Mouse (Mus musculus): ENCODE measurements around the gene Cycs. TPM values are rescaled to one million over a fixed set of nuclear protein-coding genes. Genes with fewer than 3 reads are reported as not detected.

Cycs gene
- polyA plus RNA-seq, 1 experiment = 65.5 TPM

DNA sequence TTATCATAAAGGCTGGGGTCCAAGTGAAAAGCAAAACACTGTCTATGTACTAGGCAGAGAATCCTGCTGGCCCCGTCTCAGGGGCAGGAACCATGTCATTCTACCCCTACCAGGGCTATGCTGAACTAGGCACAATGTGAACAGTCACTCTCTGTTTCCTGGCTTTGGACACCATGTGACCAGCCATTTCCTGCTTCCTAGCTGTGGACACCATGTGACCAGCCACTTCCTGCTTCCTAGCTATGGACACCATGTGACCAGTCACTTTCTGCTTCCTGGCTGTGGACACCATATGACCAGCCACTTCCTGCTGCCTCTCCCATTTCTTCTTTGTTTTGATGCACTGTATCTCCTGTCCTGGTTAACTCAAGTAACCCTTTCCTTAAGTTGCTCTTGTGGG lies 23.8 kb downstream of the Cycs start:
- Histone ChIP-seq H3ac (ENCODE audit: control insufficient read depth, insufficient read length, low read depth) (no peak overlapping the region), H3K79me2 (ENCODE audit: control insufficient read depth, insufficient read depth) (no peaks in the 10 kb centered on the region), H3K4me3 (ENCODE audit: insufficient read depth, poor library complexity, severe bottlenecking) (no peak overlapping the region), H3K27me3 (ENCODE audit: control insufficient read depth, insufficient read depth, insufficient read length) (no peaks in the 10 kb centered on the region), H3K79me3 (ENCODE audit: low read depth) (no peaks in the 10 kb centered on the region), H3K36me3 (ENCODE audit: control insufficient read depth, insufficient read depth) (no peaks in the 10 kb centered on the region)
- TF ChIP-seq USF1 (IDR thresholded peaks at IDR 0.05; ENCODE audit: low read depth) (peak; percentile 77), CTCF (IDR thresholded peaks at IDR 0.05; ENCODE audit: control insufficient read depth, insufficient read depth, insufficient read length) (no peak)

DNA sequence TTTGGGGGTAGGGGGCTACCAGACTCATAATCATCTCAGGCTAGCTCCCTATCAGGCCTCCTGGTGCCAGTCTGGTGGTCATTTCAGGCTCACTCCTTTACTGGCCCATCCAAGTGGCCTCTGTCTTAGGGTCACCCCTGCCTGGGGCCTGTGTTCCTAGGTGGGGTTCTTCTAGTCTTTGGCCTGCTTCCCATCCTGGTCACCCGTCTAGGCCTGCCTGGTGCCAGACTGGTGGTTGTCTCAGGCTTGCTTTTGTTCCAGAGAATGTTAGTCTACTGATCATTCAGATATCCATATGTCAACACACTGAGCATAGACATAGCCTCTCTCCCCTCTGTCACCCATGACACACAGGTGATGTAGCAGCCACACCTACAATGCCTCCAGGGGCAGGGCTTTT lies 26.7 kb downstream of the Cycs start:
- Histone ChIP-seq H3K4me3 (ENCODE audit: insufficient read depth, poor library complexity, severe bottlenecking) (no peak overlapping the region), H3K27me3 (ENCODE audit: control insufficient read depth, insufficient read depth, insufficient read length) (no peaks in the 10 kb centered on the region), H3K79me2 (ENCODE audit: control insufficient read depth, insufficient read depth) (no peaks in the 10 kb centered on the region), H3K36me3 (ENCODE audit: control insufficient read depth, insufficient read depth) (no peaks in the 10 kb centered on the region), H3K79me3 (ENCODE audit: low read depth) (no peaks in the 10 kb centered on the region), H3ac (ENCODE audit: control insufficient read depth, insufficient read length, low read depth) (no peak overlapping the region)
- no peak for TF ChIP-seq CEBPB (IDR thresholded peaks at IDR 0.05; ENCODE audit: low read depth)
- no peak for TF ChIP-seq MYOD1 (IDR thresholded peaks at IDR 0.05; ENCODE audit: control insufficient read depth, insufficient read length, low read depth)
- no peak for TF ChIP-seq MYOG (IDR thresholded peaks at IDR 0.05; ENCODE audit: control insufficient read depth, extremely low read depth, insufficient read length)
- TF ChIP-seq USF1 (IDR thresholded peaks at IDR 0.05; ENCODE audit: low read depth) = no peak
- no peak for TF ChIP-seq MAX (IDR thresholded peaks at IDR 0.05)
- TF ChIP-seq FOSL1 (IDR thresholded peaks at IDR 0.05; ENCODE audit: insufficient read depth, low read length, poor library complexity, severe bottlenecking) = no peak
- no peak for TF ChIP-seq CTCF (IDR thresholded peaks at IDR 0.05; ENCODE audit: control insufficient read depth, insufficient read depth, insufficient read length)

- H3K79me2 ChIP-seq (ENCODE audit: control insufficient read depth, insufficient read depth) = no peaks in the 10 kb centered on the region
- H3K4me3 ChIP-seq (ENCODE audit: insufficient read depth, poor library complexity, severe bottlenecking) = no peak overlapping the region
- TF ChIP-seq MYOG (IDR thresholded peaks at IDR 0.05; ENCODE audit: control insufficient read depth, extremely low read depth, insufficient read length) = no peak
- TF ChIP-seq MYOD1 (IDR thresholded peaks at IDR 0.05; ENCODE audit: control insufficient read depth, insufficient read length, low read depth) = peak; percentile 32
- TF ChIP-seq USF1 (IDR thresholded peaks at IDR 0.05; ENCODE audit: low read depth) = no peak
- TF ChIP-seq CTCF (IDR thresholded peaks at IDR 0.05; ENCODE audit: control insufficient read depth, insufficient read depth, insufficient read length) = peak; percentile 84
- peak; percentile 31 for TF ChIP-seq FOSL1 (IDR thresholded peaks at IDR 0.05; ENCODE audit: insufficient read depth, low read length, poor library complexity, severe bottlenecking)
- no peak for TF ChIP-seq MAX (IDR thresholded peaks at IDR 0.05)
- no peak for TF ChIP-seq CEBPB (IDR thresholded peaks at IDR 0.05; ENCODE audit: low read depth)
- H3ac ChIP-seq (ENCODE audit: control insufficient read depth, insufficient read length, low read depth) = no peak overlapping the region
- no peaks in the 10 kb centered on the region for H3K36me3 ChIP-seq (ENCODE audit: control insufficient read depth, insufficient read depth)
- H3K27me3 ChIP-seq (ENCODE audit: control insufficient read depth, insufficient read depth, insufficient read length) = no peaks in the 10 kb centered on the region
- H3K79me3 ChIP-seq (ENCODE audit: low read depth) = no peaks in the 10 kb centered on the region
Observed at GRCm38 (mm10) chr6:50536461-50536892, 29.9 kb downstream of the Cycs start.

- H3K4me3 ChIP-seq (ENCODE audit: insufficient read depth, poor library complexity, severe bottlenecking) = no peak overlapping the region
- no peak for TF ChIP-seq USF1 (IDR thresholded peaks at IDR 0.05; ENCODE audit: low read depth)
- no peak for TF ChIP-seq MYOG (IDR thresholded peaks at IDR 0.05; ENCODE audit: control insufficient read depth, extremely low read depth, insufficient read length)
- no peak for TF ChIP-seq CEBPB (IDR thresholded peaks at IDR 0.05; ENCODE audit: low read depth)
- no peak for TF ChIP-seq MAX (IDR thresholded peaks at IDR 0.05)
- no peak for TF ChIP-seq MYOD1 (IDR thresholded peaks at IDR 0.05; ENCODE audit: control insufficient read depth, insufficient read length, low read depth)
- no peak for TF ChIP-seq FOSL1 (IDR thresholded peaks at IDR 0.05; ENCODE audit: insufficient read depth, low read length, poor library complexity, severe bottlenecking)
- no peak for TF ChIP-seq CTCF (IDR thresholded peaks at IDR 0.05; ENCODE audit: control insufficient read depth, insufficient read depth, insufficient read length)
- H3ac ChIP-seq (ENCODE audit: control insufficient read depth, insufficient read length, low read depth) = no peak overlapping the region
- H3K36me3 ChIP-seq (ENCODE audit: control insufficient read depth, insufficient read depth) = no peaks in the 10 kb centered on the region
- H3K79me3 ChIP-seq (ENCODE audit: low read depth) = no peaks in the 10 kb centered on the region
- no peaks in the 10 kb centered on the region for H3K79me2 ChIP-seq (ENCODE audit: control insufficient read depth, insufficient read depth)
- H3K27me3 ChIP-seq (ENCODE audit: control insufficient read depth, insufficient read depth, insufficient read length) = no peaks in the 10 kb centered on the region
Observed at GRCm38 (mm10) chr6:50535346-50535745, 31.0 kb downstream of the Cycs start.

DNA sequence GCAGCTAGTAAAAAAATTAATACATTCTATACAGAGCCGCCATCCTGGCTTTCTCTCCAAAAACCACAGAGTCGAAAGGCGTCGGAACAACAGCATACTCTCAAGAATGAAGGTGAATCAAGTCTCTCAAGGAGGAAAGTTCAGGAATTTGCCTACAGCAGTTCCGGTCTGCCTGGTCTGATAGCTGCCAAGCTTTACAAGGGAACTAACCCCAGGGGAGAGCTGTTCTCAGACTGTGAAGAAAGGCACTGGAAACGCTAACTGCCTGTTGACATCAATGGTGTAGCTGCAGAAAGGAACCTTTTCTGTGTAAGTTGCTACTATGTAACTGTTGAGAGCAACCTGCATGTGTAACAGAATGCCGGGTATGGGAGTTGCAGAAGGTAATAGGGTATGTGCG lies 34.4 kb downstream of the Cycs start:
- Histone ChIP-seq H3K79me3 (ENCODE audit: low read depth) (no peaks in the 10 kb centered on the region), H3K79me2 (ENCODE audit: control insufficient read depth, insufficient read depth) (no peaks in the 10 kb centered on the region), H3K36me3 (ENCODE audit: control insufficient read depth, insufficient read depth) (no peaks in the 10 kb centered on the region), H3K4me3 (ENCODE audit: insufficient read depth, poor library complexity, severe bottlenecking) (no peak overlapping the region), H3K27me3 (ENCODE audit: control insufficient read depth, insufficient read depth, insufficient read length) (no peaks in the 10 kb centered on the region), H3ac (ENCODE audit: control insufficient read depth, insufficient read length, low read depth) (no peak overlapping the region)
- TF ChIP-seq MYOD1 (IDR thresholded peaks at IDR 0.05; ENCODE audit: control insufficient read depth, insufficient read length, low read depth) = no peak
- TF ChIP-seq MAX (IDR thresholded peaks at IDR 0.05) = no peak
- no peak for TF ChIP-seq CTCF (IDR thresholded peaks at IDR 0.05; ENCODE audit: control insufficient read depth, insufficient read depth, insufficient read length)
- no peak for TF ChIP-seq CEBPB (IDR thresholded peaks at IDR 0.05; ENCODE audit: low read depth)
- TF ChIP-seq USF1 (IDR thresholded peaks at IDR 0.05; ENCODE audit: low read depth) = no peak
- TF ChIP-seq FOSL1 (IDR thresholded peaks at IDR 0.05; ENCODE audit: insufficient read depth, low read length, poor library complexity, severe bottlenecking) = no peak
- TF ChIP-seq MYOG (IDR thresholded peaks at IDR 0.05; ENCODE audit: control insufficient read depth, extremely low read depth, insufficient read length) = no peak

- no peaks in the 10 kb centered on the region for H3K27me3 ChIP-seq (ENCODE audit: control insufficient read depth, insufficient read depth, insufficient read length)
- no peaks in the 10 kb centered on the region for H3K36me3 ChIP-seq (ENCODE audit: control insufficient read depth, insufficient read depth)
- TF ChIP-seq MYOD1 (IDR thresholded peaks at IDR 0.05; ENCODE audit: control insufficient read depth, insufficient read length, low read depth) (no peak), MYOG (IDR thresholded peaks at IDR 0.05; ENCODE audit: control insufficient read depth, extremely low read depth, insufficient read length) (no peak), FOSL1 (IDR thresholded peaks at IDR 0.05; ENCODE audit: insufficient read depth, low read length, poor library complexity, severe bottlenecking) (no peak), CTCF (IDR thresholded peaks at IDR 0.05; ENCODE audit: control insufficient read depth, insufficient read depth, insufficient read length) (no peak), MAX (IDR thresholded peaks at IDR 0.05) (no peak), USF1 (IDR thresholded peaks at IDR 0.05; ENCODE audit: low read depth) (no peak), CEBPB (IDR thresholded peaks at IDR 0.05; ENCODE audit: low read depth) (no peak)
- no peaks in the 10 kb centered on the region for H3K79me2 ChIP-seq (ENCODE audit: control insufficient read depth, insufficient read depth)
- no peak overlapping the region for H3ac ChIP-seq (ENCODE audit: control insufficient read depth, insufficient read length, low read depth)
- H3K79me3 ChIP-seq (ENCODE audit: low read depth) = no peaks in the 10 kb centered on the region
- H3K4me3 ChIP-seq (ENCODE audit: insufficient read depth, poor library complexity, severe bottlenecking) = no peak overlapping the region
Observed at GRCm38 (mm10) chr6:50531003-50531402, 35.3 kb downstream of the Cycs start.

All from C2C12 (cell line).